Mouse (Mus musculus): ENCODE measurements at regions not wholly inside any gene's neighbourhood (a gene's known extent, or its start where the extent isn't known, plus 50 kb on each side); places are given as distances from the start of the nearest gene placed in this dataset.

GRCm38 (mm10) chr4:123991223-123991622 lies 73.4 kb upstream of the 4930535I16Rik start:
- Histone ChIP-seq H3K36me3 (ENCODE audit: control insufficient read depth, insufficient read depth, low read length) (no peaks in the 10 kb centered on the region), H3K27me3 (ENCODE audit: control insufficient read depth, insufficient read depth, low read length) (peaks cover 5% of the 10 kb centered on the region; the same call in 1 of the 2 replicates), H3K27ac (ENCODE audit: low read depth, low read length) (no peak overlapping the region), H3K9me3 (ENCODE audit: control insufficient read depth, low read length) (no peaks in the 10 kb centered on the region), H3K9ac (replicated peaks; ENCODE audit: low read depth, low read length) (no peak overlapping the region), H3K4me1 (ENCODE audit: control insufficient read depth, insufficient read depth, low read length) (peaks cover 12% of the 10 kb centered on the region; the same call in 1 of the 2 replicates), H3K4me2 (ENCODE audit: low read depth, low read length) (peak overlapping the region; percentile 63), H3K4me3 (ENCODE audit: low read depth, low read length) (peak overlapping the region; percentile 18)
- no peak; the same call in 1 of the 2 replicates for ATAC-seq (ENCODE audit: low read depth)
- 11% methylated on average over 10 of the region's 10 CpGs for WGBS

- Histone ChIP-seq H3K9ac (replicated peaks; ENCODE audit: low read depth, low read length) (peak overlapping the region; percentile 29), H3K4me2 (ENCODE audit: low read depth, low read length) (peak overlapping the region; percentile 63), H3K36me3 (ENCODE audit: control insufficient read depth, insufficient read depth, low read length) (no peaks in the 10 kb centered on the region), H3K9me3 (ENCODE audit: control insufficient read depth, low read length) (no peaks in the 10 kb centered on the region), H3K27ac (ENCODE audit: low read depth, low read length) (no peak overlapping the region), H3K4me1 (ENCODE audit: control insufficient read depth, insufficient read depth, low read length) (peaks cover 12% of the 10 kb centered on the region; the same call in 1 of the 2 replicates), H3K27me3 (ENCODE audit: control insufficient read depth, insufficient read depth, low read length) (peaks cover 5% of the 10 kb centered on the region; the same call in 1 of the 2 replicates), H3K4me3 (ENCODE audit: low read depth, low read length) (peak overlapping the region; percentile 18)
- 1% methylated on average over 37 of the region's 37 CpGs for WGBS
- ATAC-seq (ENCODE audit: low read depth), result peak; percentile 68; the same call in 1 of the 2 replicates
Observed at GRCm38 (mm10) chr4:123990293-123991185, 72.7 kb upstream of the 4930535I16Rik start.

All from neural tube, embryonic 14.5 days (tissue).